Mouse (Mus musculus) intestine, embryonic 15.5 days (tissue): Measurements from ENCODE around the gene H2-Q1. TPM values are rescaled to one million over a fixed set of nuclear protein-coding genes. Genes with fewer than 3 reads are reported as not detected.
"Not testable (repeated sequence)": the region's sequence is repeated elsewhere in the genome, so short reads cannot be mapped to it uniquely, and the experiment has no call there.

Experiments
- ATAC-seq: fragments of 200-750 bp; cut with Nextera tagmentation; 2 replicates; pipeline ENCODE4 v1.8.0; 2017; ENCODE audit warnings: moderate TSS enrichment, moderate library complexity
- H3K27ac ChIP-seq: fragments of 300-500 bp; sonication (generic); 2 replicates; pipeline ENCODE4 v1.5.1; 2015; ENCODE audit warnings: mild to moderate bottlenecking, inconsistent platforms
- H3K27me3 ChIP-seq: fragments of 300-500 bp; sonication (generic); replicated peaks from 2 replicates; pipeline ENCODE4 v1.6.1; 2015; ENCODE audit warnings: inconsistent platforms
- H3K36me3 ChIP-seq: fragments of 300-500 bp; sonication (generic); 2 replicates; pipeline ENCODE4 v1.6.1; 2015; ENCODE audit warnings: inconsistent platforms
- H3K4me1 ChIP-seq: fragments of 300-500 bp; sonication (generic); replicated peaks from 2 replicates; pipeline ENCODE4 v1.6.1; 2015; ENCODE audit warnings: inconsistent platforms
- H3K4me2 ChIP-seq: fragments of 300-500 bp; sonication (generic); replicated peaks from 2 replicates; pipeline ENCODE4 v1.6.1; 2015; ENCODE audit warnings: mild to moderate bottlenecking, inconsistent platforms
- H3K4me3 ChIP-seq: fragments of 300-500 bp; sonication (generic); replicated peaks from 2 replicates; pipeline ENCODE4 v1.5.1; 2015; ENCODE audit warnings: inconsistent platforms
- H3K9ac ChIP-seq: fragments of 300-500 bp; sonication (generic); 2 replicates; pipeline ENCODE4 v1.6.1; 2015; ENCODE audit warnings: inconsistent platforms
- H3K9me3 ChIP-seq: fragments of 300-500 bp; sonication (generic); 2 replicates; pipeline ENCODE4 v1.6.1; 2016; ENCODE audit warnings: inconsistent platforms
- WGBS: fragments of 180-500 bp; shearing (Covaris S2); methylation state at CpG from one replicate; pipeline ENCODE4 v1.1.7; 2015; 5-methylcytosine and 5-hydroxymethylcytosine counted together
- polyA plus RNA-seq: library from polyadenylated mRNA; unstranded; fragments of >200 nt; fragmentation: Nextera tagmentation; extraction: Ambion mirVana; gene quantifications from 2 replicates; pipeline ENCODE4 v1.2.1, GENCODE M21; 2015

The H2-Q1 gene
- polyA plus RNA-seq, result 4.9 and 6.2 TPM in 2 replicates

DNA sequence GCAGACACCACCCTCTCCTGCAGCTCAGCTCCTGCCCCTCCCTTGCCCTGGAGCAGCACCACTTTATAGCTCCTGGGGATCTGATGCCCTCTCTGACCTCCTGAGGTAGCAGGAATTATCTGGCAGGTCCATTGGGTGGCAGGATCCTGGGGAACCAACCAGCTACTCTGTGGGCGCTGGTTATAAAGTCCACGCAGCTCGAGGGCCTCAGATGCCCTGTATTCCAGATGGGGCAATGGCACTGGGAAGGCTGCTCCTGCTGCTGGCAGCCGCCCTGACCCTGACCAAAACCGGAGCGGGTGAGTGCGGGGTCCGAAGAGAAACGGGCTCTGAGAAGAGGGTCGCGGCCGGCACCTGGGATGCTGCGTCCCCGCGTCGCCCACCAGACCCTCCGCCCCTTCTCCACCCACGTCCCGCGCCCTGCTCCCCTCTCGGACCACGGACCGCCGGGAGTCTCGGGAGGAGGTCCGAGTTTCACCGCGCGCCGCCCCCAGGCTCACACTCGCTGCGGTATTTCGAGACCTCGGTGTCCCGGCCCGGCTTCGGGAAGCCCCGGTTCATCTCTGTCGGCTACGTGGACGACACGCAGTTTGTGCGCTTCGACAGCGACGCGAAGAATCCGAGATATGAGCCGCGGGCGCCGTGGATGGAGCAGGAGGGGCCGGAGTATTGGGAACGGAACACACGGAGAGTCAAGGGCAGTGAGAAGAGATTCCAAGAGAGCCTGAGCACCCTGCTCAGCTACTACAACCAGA is at the start of gene H2-Q1:
Gene H2-Q1, plus strand, starts transcription at position 79 of the 755 bp plus-strand sequence.
- Histone ChIP-seq H3K4me1 (peaks cover 5% of the 10 kb centered on the region; the same call in 1 of the 2 replicates), H3K9me3 (no peaks in the 10 kb centered on the region), H3K4me2 (peak within 1 kb of the TSS; percentile 74), H3K36me3 (no peaks in the 10 kb centered on the region), H3K9ac (0 out of 2 replicates have a peak within 1 kb of the TSS, but pooled peaks have one; percentile 2), H3K27ac (no peak within 1 kb of the TSS), H3K4me3 (peak within 1 kb of the TSS; percentile 36), H3K27me3 (peaks cover 20% of the 10 kb centered on the region)
- 1% methylated on average over 54 of the region's 55 CpGs for WGBS
- peak; percentile 91 for ATAC-seq

GRCm38 (mm10) chr17:35272249-35272648 is 48.0 kb upstream of the H2-Q1 start:
- H3K4me1 ChIP-seq, result no peaks in the 10 kb centered on the region
- no peak overlapping the region for H3K4me3 ChIP-seq
- H3K27ac ChIP-seq, result no peak overlapping the region
- no peak overlapping the region for H3K4me2 ChIP-seq
- 64% methylated on average over 3 of the region's 3 CpGs for WGBS
- ATAC-seq, result no peak
- H3K27me3 ChIP-seq, result peaks cover 16% of the 10 kb centered on the region
- no peaks in the 10 kb centered on the region for H3K36me3 ChIP-seq
- H3K9ac ChIP-seq, result no peak overlapping the region
- H3K9me3 ChIP-seq, result no peaks in the 10 kb centered on the region

DNA sequence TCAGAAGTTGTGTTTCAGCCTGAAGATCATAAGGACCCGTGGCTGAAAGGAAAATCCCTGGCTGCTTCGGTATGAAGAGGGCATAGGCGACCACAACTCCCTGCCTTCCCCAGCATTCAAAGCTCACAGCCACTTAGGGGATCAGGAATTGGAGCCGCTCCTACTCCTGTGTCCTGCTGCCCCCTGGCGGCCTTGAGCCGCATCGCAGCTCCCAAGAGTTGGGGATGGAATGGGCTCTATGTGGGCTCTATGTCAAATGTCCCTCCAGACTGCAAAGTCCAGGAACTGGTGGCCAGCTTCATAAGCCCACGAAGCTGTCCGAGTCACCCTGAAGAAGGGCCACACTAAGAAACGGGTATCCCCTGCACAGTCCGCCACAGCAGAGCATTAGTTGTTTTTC is 45.4 kb upstream of the H2-Q1 start:
- Histone ChIP-seq H3K9me3 (no peaks in the 10 kb centered on the region), H3K4me1 (no peaks in the 10 kb centered on the region), H3K36me3 (no peaks in the 10 kb centered on the region), H3K4me2 (no peak overlapping the region), H3K4me3 (no peak overlapping the region), H3K27ac (no peak overlapping the region), H3K27me3 (peaks cover 16% of the 10 kb centered on the region), H3K9ac (no peak overlapping the region)
- WGBS, result 5% methylated on average over 11 of the region's 11 CpGs
- ATAC-seq, result peak; percentile 72

DNA sequence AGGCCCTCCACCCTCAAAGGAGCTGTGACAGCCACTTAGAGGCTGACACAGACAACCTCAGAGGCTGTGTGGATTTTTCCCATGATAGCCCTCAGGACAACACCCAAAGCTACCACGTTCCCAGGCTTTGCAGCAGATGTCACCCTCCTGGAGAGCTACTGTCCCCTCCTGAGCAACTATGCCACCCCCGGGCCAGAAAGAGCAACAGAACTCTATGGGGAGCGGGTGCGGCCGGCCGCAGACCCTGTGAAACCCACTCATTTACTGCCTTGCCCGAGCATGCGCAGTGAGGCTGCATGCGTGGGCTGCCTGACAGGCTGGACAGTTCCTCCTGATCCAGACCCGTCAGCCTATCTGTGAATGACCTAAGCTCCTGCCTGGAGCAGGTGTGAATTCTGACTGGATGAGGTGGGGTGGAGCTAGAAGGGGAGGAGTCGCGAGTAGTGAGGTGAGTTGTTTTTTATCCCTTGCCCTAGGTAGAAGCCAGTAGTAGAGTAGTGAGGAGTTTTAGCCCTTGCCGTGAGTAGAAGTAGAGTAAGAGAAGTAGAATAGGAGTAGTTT is 43.8 kb upstream of the H2-Q1 start:
- no peak overlapping the region for H3K4me2 ChIP-seq
- no peaks in the 10 kb centered on the region for H3K36me3 ChIP-seq
- no peak overlapping the region for H3K27ac ChIP-seq
- WGBS, result 17% methylated on average over 13 of the region's 13 CpGs
- peaks cover 16% of the 10 kb centered on the region for H3K27me3 ChIP-seq
- no peaks in the 10 kb centered on the region for H3K4me1 ChIP-seq
- ATAC-seq, result no peak
- H3K9me3 ChIP-seq, result no peaks in the 10 kb centered on the region
- no peak overlapping the region for H3K4me3 ChIP-seq
- H3K9ac ChIP-seq, result no peak overlapping the region

DNA sequence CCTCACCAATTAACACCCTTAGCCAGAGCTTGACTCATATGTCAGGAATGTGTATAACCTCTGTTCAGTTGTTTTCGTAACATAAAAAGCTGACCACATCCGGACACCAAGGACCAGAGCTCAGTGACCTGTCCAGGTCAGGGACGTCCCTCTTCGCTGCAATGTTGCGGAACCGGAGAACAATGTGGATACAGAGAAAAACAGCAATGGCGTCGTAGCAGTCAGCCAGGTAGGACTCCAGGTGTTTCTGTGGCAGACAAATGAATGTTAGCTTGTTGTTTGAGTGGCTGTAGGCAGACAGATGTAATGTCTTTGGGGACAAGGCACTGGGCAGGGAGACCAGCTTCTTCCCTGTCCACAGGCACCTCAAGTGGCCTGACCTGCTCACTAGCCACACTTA is 42.2 kb upstream of the H2-Q1 start:
- Histone ChIP-seq H3K4me1 (no peaks in the 10 kb centered on the region), H3K36me3 (no peaks in the 10 kb centered on the region), H3K4me2 (no peak overlapping the region), H3K4me3 (no peak overlapping the region), H3K9ac (no peak overlapping the region), H3K9me3 (no peaks in the 10 kb centered on the region), H3K27me3 (peaks cover 16% of the 10 kb centered on the region), H3K27ac (no peak overlapping the region)
- WGBS, result 87% methylated on average over 8 of the region's 8 CpGs
- ATAC-seq, result no peak

GRCm38 (mm10) chr17:35278957-35279688 is 41.1 kb upstream of the H2-Q1 start:
- ATAC-seq, result no peak
- no peak overlapping the region for H3K27ac ChIP-seq
- H3K36me3 ChIP-seq, result no peaks in the 10 kb centered on the region
- H3K4me1 ChIP-seq, result no peaks in the 10 kb centered on the region
- H3K4me3 ChIP-seq, result no peak overlapping the region
- no peak overlapping the region for H3K9ac ChIP-seq
- H3K4me2 ChIP-seq, result no peak overlapping the region
- peaks cover 16% of the 10 kb centered on the region for H3K27me3 ChIP-seq
- WGBS, result 86% methylated on average over 13 of the region's 13 CpGs
- H3K9me3 ChIP-seq, result no peaks in the 10 kb centered on the region

DNA sequence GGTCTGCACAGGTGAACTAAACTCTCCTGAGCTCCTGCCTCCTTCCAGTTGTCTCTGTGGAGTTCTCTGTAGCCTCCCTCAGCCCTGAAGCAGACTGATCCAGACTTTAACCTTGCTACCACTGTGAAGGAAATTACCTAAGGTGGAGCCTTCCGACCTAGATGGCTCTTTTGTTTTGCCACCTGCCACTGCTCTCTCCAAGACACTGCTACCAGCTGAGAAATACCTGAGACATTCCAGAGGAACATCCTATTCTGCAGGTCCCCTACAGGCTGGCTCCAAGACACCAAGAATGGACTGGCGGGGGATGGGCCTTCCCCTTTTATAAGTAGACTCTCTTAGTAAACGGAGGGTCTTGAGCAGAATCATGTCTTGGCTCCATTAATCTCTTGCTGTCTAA is 39.9 kb upstream of the H2-Q1 start:
- H3K4me2 ChIP-seq, result no peak overlapping the region
- no peak for ATAC-seq
- H3K9me3 ChIP-seq, result no peaks in the 10 kb centered on the region
- no peak overlapping the region for H3K4me3 ChIP-seq
- peaks cover 16% of the 10 kb centered on the region for H3K27me3 ChIP-seq
- H3K36me3 ChIP-seq, result no peaks in the 10 kb centered on the region
- 69% methylated on average over 3 of the region's 3 CpGs for WGBS
- no peaks in the 10 kb centered on the region for H3K4me1 ChIP-seq
- H3K9ac ChIP-seq, result no peak overlapping the region
- H3K27ac ChIP-seq, result no peak overlapping the region

DNA sequence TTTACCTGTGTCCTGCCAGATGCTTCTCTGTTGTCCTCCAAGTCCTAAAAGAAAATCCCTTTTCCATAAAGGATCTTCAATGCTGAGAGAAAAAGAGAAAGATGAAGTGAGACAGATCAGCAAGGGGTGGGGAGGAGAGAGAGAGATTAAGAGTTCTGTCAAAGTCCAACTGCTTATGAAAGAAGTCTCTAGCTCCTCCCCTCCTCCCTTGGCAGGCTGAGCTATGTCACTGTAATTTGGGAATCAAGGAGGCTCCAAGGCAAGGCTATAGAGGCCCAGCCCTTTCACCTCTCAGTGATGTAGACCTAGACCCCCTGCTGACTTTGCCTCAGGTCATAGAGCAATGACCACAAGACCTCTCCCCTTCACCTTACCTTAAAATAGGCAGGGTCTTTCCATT is 34.8 kb upstream of the H2-Q1 start:
- H3K27ac ChIP-seq, result no peak overlapping the region
- no peak overlapping the region for H3K4me3 ChIP-seq
- H3K36me3 ChIP-seq, result no peaks in the 10 kb centered on the region
- no peak overlapping the region for H3K4me2 ChIP-seq
- H3K9ac ChIP-seq, result no peak overlapping the region
- no peak for ATAC-seq
- no peaks in the 10 kb centered on the region for H3K4me1 ChIP-seq
- H3K9me3 ChIP-seq, result no peaks in the 10 kb centered on the region
- no peaks in the 10 kb centered on the region; the same call in 1 of the 2 replicates for H3K27me3 ChIP-seq

DNA sequence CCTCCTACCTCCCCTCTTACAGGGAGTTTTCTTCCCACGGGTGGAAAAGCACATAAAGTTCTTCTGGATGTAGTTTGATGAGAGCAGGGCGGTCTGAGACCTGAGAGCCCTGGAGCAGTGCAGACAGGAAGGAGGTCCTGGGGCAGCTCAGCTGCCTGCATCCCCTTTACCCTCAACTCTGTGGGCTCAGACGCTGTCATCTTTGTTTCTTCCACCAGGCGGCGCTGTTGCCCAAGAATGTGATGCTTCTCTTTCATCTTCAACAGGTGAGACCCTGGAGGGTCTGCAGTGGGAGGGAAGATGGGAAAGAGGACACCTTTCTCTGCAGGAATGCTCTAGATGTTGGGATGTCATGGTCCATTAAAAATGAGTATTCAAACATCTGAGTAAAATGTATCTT is 24.4 kb upstream of the H2-Q1 start:
- H3K4me1 ChIP-seq, H3K9ac ChIP-seq, ATAC-seq, H3K4me2 ChIP-seq, H3K36me3 ChIP-seq, H3K4me3 ChIP-seq, H3K27ac ChIP-seq, H3K9me3 ChIP-seq, H3K27me3 ChIP-seq: not testable (repeated sequence)
- WGBS, result 4% methylated on average over 5 of the region's 5 CpGs

- not testable (repeated sequence) for H3K4me3 ChIP-seq, H3K36me3 ChIP-seq, H3K9me3 ChIP-seq, H3K27ac ChIP-seq, H3K4me1 ChIP-seq, H3K9ac ChIP-seq, H3K4me2 ChIP-seq, ATAC-seq, H3K27me3 ChIP-seq
- WGBS, result 82% methylated on average over 7 of the region's 7 CpGs
Observed at GRCm38 (mm10) chr17:35300261-35300945, 19.8 kb upstream of the H2-Q1 start.

GRCm38 (mm10) chr17:35301645-35302258 is 18.5 kb upstream of the H2-Q1 start:
- 28% methylated on average over 13 of the region's 13 CpGs for WGBS
- peak; percentile 62 for ATAC-seq
- no peak overlapping the region for H3K9ac ChIP-seq
- no peaks in the 10 kb centered on the region for H3K4me1 ChIP-seq
- H3K4me3 ChIP-seq, result no peak overlapping the region
- no peaks in the 10 kb centered on the region for H3K36me3 ChIP-seq
- H3K27me3 ChIP-seq, result 0 out of 2 replicates have a peak, but pooled peaks cover 3% of the 10 kb centered on the region
- H3K27ac ChIP-seq, result no peak overlapping the region
- no peak overlapping the region for H3K4me2 ChIP-seq
- no peaks in the 10 kb centered on the region for H3K9me3 ChIP-seq

DNA sequence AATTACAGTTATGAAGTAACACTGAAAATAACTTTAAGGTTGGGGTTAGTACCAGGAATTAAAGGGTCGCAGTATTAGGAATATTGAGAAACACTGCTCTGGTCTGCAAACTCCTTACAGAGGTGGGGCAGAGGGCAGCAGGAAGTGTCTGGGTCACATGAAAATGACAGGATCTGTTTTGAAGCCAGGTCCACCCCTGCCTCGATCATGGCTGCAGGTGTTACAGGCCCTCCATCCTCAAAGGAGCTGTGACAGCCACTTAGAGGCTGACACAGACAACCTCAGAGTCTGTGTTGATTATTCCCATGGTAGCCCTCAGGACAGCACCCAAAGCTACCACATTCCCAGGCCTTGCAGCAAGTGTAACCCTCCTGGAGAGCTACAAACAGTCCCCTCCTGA is 16.9 kb upstream of the H2-Q1 start:
- no peak for ATAC-seq
- 76% methylated on average over 2 of the region's 2 CpGs for WGBS

More for the DNA sequence above, 16.9 kb upstream of the H2-Q1 start:
- Histone ChIP-seq H3K27me3 (0 out of 2 replicates have a peak, but pooled peaks cover 3% of the 10 kb centered on the region), H3K9ac (no peak overlapping the region), H3K27ac (no peak overlapping the region), H3K9me3 (no peaks in the 10 kb centered on the region), H3K36me3 (no peaks in the 10 kb centered on the region), H3K4me2 (no peak overlapping the region), H3K4me3 (no peak overlapping the region), H3K4me1 (no peaks in the 10 kb centered on the region)
